Mouse (Mus musculus) MEL (cell line): ENCODE measurements around the gene Pcgf6. TPM values are rescaled to one million over a fixed set of nuclear protein-coding genes. Genes with fewer than 3 reads are reported as not detected.

Experiments
- DNase-seq: peaks from one replicate; pipeline ENCODE4 v3.0.0; 2011; ENCODE audit warnings: low read depth, low spot score
- H3K27ac ChIP-seq: 2 replicates; pipeline ENCODE4 v1.5.1; 2012; ENCODE audit warnings: low read depth, mild to moderate bottlenecking, control low read depth, low read length, moderate library complexity; ENCODE audit not compliant: control insufficient read depth
- H3K27me3 ChIP-seq, 2 experiments: fragments of 150-350 bp in 1 of 2; sonication (generic) in 1 of 2; 2 replicates each; pipeline ENCODE4 v1.6.1; 2012; ENCODE audit warnings: low read length in 2 of 2, mild to moderate bottlenecking in 2 of 2, improper control_type of control experiment in 1 of 2, moderate library complexity in 1 of 2; ENCODE audit not compliant: insufficient read depth in 2 of 2, control insufficient read depth in 1 of 2
- H3K36me3 ChIP-seq, 2 experiments: 2 replicates each; pipeline ENCODE4 v1.6.1; 2012 to 2014; ENCODE audit warnings: low read length in 2 of 2, improper control_type of control experiment in 1 of 2, inconsistent platforms in 1 of 2, mild to moderate bottlenecking in 1 of 2; ENCODE audit not compliant: insufficient read depth in 2 of 2, control insufficient read depth in 1 of 2
- H3K4me1 ChIP-seq, 2 experiments: fragments of 150-350 bp in 1 of 2; sonication (generic) in 1 of 2; 2 replicates each; pipeline ENCODE4 v1.6.1; 2012; ENCODE audit warnings: low read length in 2 of 2, improper control_type of control experiment in 1 of 2, mild to moderate bottlenecking in 1 of 2; ENCODE audit not compliant: insufficient read depth in 2 of 2, control insufficient read depth in 1 of 2
- H3K4me3 ChIP-seq, 2 experiments: fragments of 150-350 bp in 1 of 2; sonication (generic) in 1 of 2; 2 replicates each; pipeline ENCODE4 v1.5.1; 2012; ENCODE audit warnings: low read depth in 2 of 2, low read length in 2 of 2, mild to moderate bottlenecking in 2 of 2, moderate library complexity in 2 of 2, control low read depth in 1 of 2, improper control_type of control experiment in 1 of 2; ENCODE audit not compliant: control insufficient read depth in 1 of 2, insufficient read depth in 1 of 2
- H3K79me2 ChIP-seq: 2 replicates; pipeline ENCODE4 v1.6.1; 2012; ENCODE audit warnings: mild to moderate bottlenecking, low read length, moderate library complexity; ENCODE audit not compliant: control insufficient read depth, poor library complexity, insufficient read depth
- H3K9ac ChIP-seq: 2 replicates; pipeline ENCODE4 v1.6.1; 2012; ENCODE audit warnings: low read depth, mild to moderate bottlenecking, control low read depth, low read length, moderate library complexity; ENCODE audit not compliant: control insufficient read depth, poor library complexity, severe bottlenecking
- H3K9me3 ChIP-seq: fragments of 150-350 bp; sonication (generic); replicated peaks from 2 replicates; pipeline ENCODE4 v1.6.1; 2012; ENCODE audit warnings: mild to moderate bottlenecking, low read length, improper control_type of control experiment, moderate library complexity; ENCODE audit not compliant: insufficient read depth
- BHLHE40 ChIP-seq: IDR thresholded peaks from 2 replicates; pipeline ENCODE4 v1.6.1; 2012; ENCODE audit warnings: low read depth, mild to moderate bottlenecking, inconsistent platforms, low read length, improper control_type of control experiment, borderline replicate concordance
- CHD1 ChIP-seq: IDR thresholded peaks from 2 replicates; pipeline ENCODE4 v1.6.1; 2012; ENCODE audit warnings: low read depth, mild to moderate bottlenecking, inconsistent platforms, low read length, improper control_type of control experiment
- CTCF ChIP-seq, 3 experiments: IDR thresholded peaks in 2 of 3; conservative IDR thresholded peaks in 1 of 3; 2 replicates each; pipeline ENCODE4 v1.5.1; 2011 to 2012; ENCODE audit warnings: low read length in 3 of 3, low read depth in 2 of 3, mild to moderate bottlenecking in 2 of 3, improper control_type of control experiment in 1 of 3, inconsistent platforms in 1 of 3, mixed read lengths in 1 of 3, moderate library complexity in 1 of 3; ENCODE audit not compliant: control insufficient read depth in 1 of 3, insufficient read depth in 1 of 3, poor library complexity in 1 of 3, severe bottlenecking in 1 of 3
- E2F4 ChIP-seq: IDR thresholded peaks from 2 replicates; pipeline ENCODE4 v1.6.1; 2011; ENCODE audit warnings: low read depth, low read length, improper control_type of control experiment, borderline replicate concordance
- ELF1 ChIP-seq: IDR thresholded peaks from 2 replicates; pipeline ENCODE4 v1.6.1; 2014; ENCODE audit warnings: low read depth, mild to moderate bottlenecking, inconsistent platforms, low read length, improper control_type of control experiment, moderate library complexity
- EP300 ChIP-seq, 2 experiments: IDR thresholded peaks; 2 replicates each; pipeline ENCODE4 v1.6.1; 2011; ENCODE audit warnings: improper control_type of control experiment in 2 of 2, low read length in 2 of 2, low read depth in 1 of 2, mild to moderate bottlenecking in 1 of 2
- ETS1 ChIP-seq: IDR thresholded peaks from 2 replicates; pipeline ENCODE4 v1.6.1; 2012; ENCODE audit warnings: low read depth, mild to moderate bottlenecking, inconsistent platforms, low read length, improper control_type of control experiment, moderate library complexity
- GABPA ChIP-seq: IDR thresholded peaks from 2 replicates; pipeline ENCODE4 v1.6.1; 2012; ENCODE audit warnings: low read depth, mild to moderate bottlenecking, inconsistent platforms, low read length, improper control_type of control experiment, moderate library complexity
- GATA1 ChIP-seq: IDR thresholded peaks from 2 replicates; pipeline ENCODE4 v1.6.1; 2011; ENCODE audit warnings: low read depth, low read length, improper control_type of control experiment
- HCFC1 ChIP-seq: IDR thresholded peaks from 2 replicates; pipeline ENCODE4 v1.6.1; 2012; ENCODE audit warnings: low read depth, mild to moderate bottlenecking, inconsistent platforms, low read length, improper control_type of control experiment, moderate library complexity
- JUND ChIP-seq: IDR thresholded peaks from 2 replicates; pipeline ENCODE4 v1.6.1; 2011; ENCODE audit warnings: low read depth, mild to moderate bottlenecking, improper control_type of control experiment, low read length
- MAFK ChIP-seq: IDR thresholded peaks from 2 replicates; pipeline ENCODE4 v1.6.1; 2011; ENCODE audit warnings: low read depth, mild to moderate bottlenecking, low read length, improper control_type of control experiment, borderline replicate concordance
- MAX ChIP-seq: IDR thresholded peaks from 2 replicates; pipeline ENCODE4 v1.6.1; 2011; ENCODE audit warnings: low read length, improper control_type of control experiment
- MAZ ChIP-seq: IDR thresholded peaks from 2 replicates; pipeline ENCODE4 v1.6.1; 2012; ENCODE audit warnings: low read depth, mild to moderate bottlenecking, inconsistent platforms, low read length, improper control_type of control experiment
- MXI1 ChIP-seq: IDR thresholded peaks from 2 replicates; pipeline ENCODE4 v1.6.1; 2011; ENCODE audit warnings: mild to moderate bottlenecking, low read depth, low read length, improper control_type of control experiment
- MYB ChIP-seq: IDR thresholded peaks from 2 replicates; pipeline ENCODE4 v1.6.1; 2011; ENCODE audit warnings: mild to moderate bottlenecking, low read depth, low read length, improper control_type of control experiment
- MYC ChIP-seq: IDR thresholded peaks from 2 replicates; pipeline ENCODE4 v1.6.1; 2011; ENCODE audit warnings: low read depth, mild to moderate bottlenecking, low read length, improper control_type of control experiment, moderate library complexity
- NRF1 ChIP-seq: IDR thresholded peaks from 2 replicates; pipeline ENCODE4 v1.6.1; 2014; ENCODE audit warnings: low read depth, mild to moderate bottlenecking, inconsistent platforms, low read length, improper control_type of control experiment, moderate library complexity; ENCODE audit not compliant: poor library complexity, insufficient read depth, severe bottlenecking
- POLR2A ChIP-seq, 2 experiments: IDR thresholded peaks; 2 replicates each; pipeline ENCODE4 v1.6.1; 2011 to 2012; ENCODE audit warnings: low read length in 2 of 2, mild to moderate bottlenecking in 2 of 2, control low read depth in 1 of 2, improper control_type of control experiment in 1 of 2, low read depth in 1 of 2, moderate library complexity in 1 of 2; ENCODE audit not compliant: control insufficient read depth in 1 of 2, insufficient read depth in 1 of 2, poor library complexity in 1 of 2
- POLR2AphosphoS2 ChIP-seq: IDR thresholded peaks from 2 replicates; pipeline ENCODE4 v1.6.1; 2011; ENCODE audit warnings: low read length, improper control_type of control experiment
- POLR2AphosphoS5 ChIP-seq: IDR thresholded peaks from 2 replicates; pipeline ENCODE4 v1.6.1; 2012; ENCODE audit warnings: low read depth, borderline replicate concordance, mild to moderate bottlenecking, inconsistent platforms, low read length, moderate library complexity, mixed read lengths
- RAD21 ChIP-seq: IDR thresholded peaks from 2 replicates; pipeline ENCODE4 v1.6.1; 2011; ENCODE audit warnings: mild to moderate bottlenecking, low read depth, low read length, improper control_type of control experiment
- RCOR1 ChIP-seq: IDR thresholded peaks from 2 replicates; pipeline ENCODE4 v1.6.1; 2012; ENCODE audit warnings: low read depth, mild to moderate bottlenecking, inconsistent platforms, low read length, improper control_type of control experiment
- SIN3A ChIP-seq: IDR thresholded peaks from 2 replicates; pipeline ENCODE4 v1.6.1; 2012; ENCODE audit warnings: low read length, improper control_type of control experiment, inconsistent platforms
- SMC3 ChIP-seq: IDR thresholded peaks from 2 replicates; pipeline ENCODE4 v1.6.1; 2011; ENCODE audit warnings: low read depth, low read length, improper control_type of control experiment
- TAL1 ChIP-seq: IDR thresholded peaks from 2 replicates; pipeline ENCODE4 v1.6.1; 2012; ENCODE audit warnings: mild to moderate bottlenecking, inconsistent platforms, low read length, moderate library complexity, mixed read lengths
- TCF12 ChIP-seq: IDR thresholded peaks from 2 replicates; pipeline ENCODE4 v1.6.1; 2014; ENCODE audit warnings: low read depth, mild to moderate bottlenecking, inconsistent platforms, low read length, improper control_type of control experiment, moderate library complexity
- UBTF ChIP-seq: IDR thresholded peaks from 2 replicates; pipeline ENCODE4 v1.6.1; 2012; ENCODE audit warnings: low read depth, mild to moderate bottlenecking, inconsistent platforms, low read length, improper control_type of control experiment, moderate library complexity, borderline replicate concordance; ENCODE audit not compliant: insufficient read depth
- USF1 ChIP-seq: IDR thresholded peaks from 2 replicates; pipeline ENCODE4 v1.6.1; 2014; ENCODE audit warnings: low read depth, mild to moderate bottlenecking, inconsistent platforms, low read length, improper control_type of control experiment, moderate library complexity
- USF2 ChIP-seq, 2 experiments: IDR thresholded peaks; 2 replicates each; pipeline ENCODE4 v1.6.1; 2011 to 2012; ENCODE audit warnings: improper control_type of control experiment in 2 of 2, low read length in 2 of 2, borderline replicate concordance in 1 of 2, inconsistent platforms in 1 of 2, low read depth in 1 of 2, mild to moderate bottlenecking in 1 of 2; ENCODE audit not compliant: insufficient read depth in 1 of 2
- ZC3H11A ChIP-seq: IDR thresholded peaks from 2 replicates; pipeline ENCODE4 v1.6.1; 2012; ENCODE audit warnings: low read depth, mild to moderate bottlenecking, inconsistent platforms, low read length, improper control_type of control experiment
- ZKSCAN1 ChIP-seq: IDR thresholded peaks from 2 replicates; pipeline ENCODE4 v1.6.1; 2012; ENCODE audit warnings: low read depth, mild to moderate bottlenecking, inconsistent platforms, low read length, improper control_type of control experiment, moderate library complexity
- ZMIZ1 ChIP-seq: IDR thresholded peaks from 2 replicates; pipeline ENCODE4 v1.6.1; 2012; ENCODE audit warnings: low read depth, mild to moderate bottlenecking, inconsistent platforms, low read length, improper control_type of control experiment, moderate library complexity
- ZNF384 ChIP-seq: IDR thresholded peaks from 2 replicates; pipeline ENCODE4 v1.6.1; 2012; ENCODE audit warnings: low read depth, mild to moderate bottlenecking, inconsistent platforms, low read length, improper control_type of control experiment
- polyA plus RNA-seq, 2 experiments: library from polyadenylated mRNA; stranded (reverse) in 1 of 2; unstranded in 1 of 2; fragments of >175 nt in 1 of 2; fragments of >200 nt in 1 of 2; gene quantifications; 2 replicates each; pipeline versions ENCODE4 v1.2.1 to v1.2.4; 2012; ENCODE audit warnings: low replicate concordance in 2 of 2, low read depth in 1 of 2; ENCODE audit not compliant: insufficient read length in 2 of 2, insufficient read depth in 1 of 2, missing spikeins in 1 of 2
- total RNA-seq: library from RNA; depleted of rRNA; stranded (reverse); fragments of 300-350 nt; gene quantifications from 2 replicates; pipeline ENCODE4 v1.2.3, GENCODE M21; 2012

The Pcgf6 gene
- total and polyA plus RNA-seq, 3 experiments: 29.0 to 47.5 TPM; not detected in 1

GRCm38 (mm10) chr19:46999753-47000152, 51.0 kb downstream of the Pcgf6 start (continued):
- no peak for TF ChIP-seq CTCF (IDR thresholded peaks at IDR 0.05 in 2 of 3, conservative IDR thresholded peaks at IDR 0.05 in 1 of 3; ENCODE audit: control insufficient read depth in 1 of 3, insufficient read depth in 1 of 3, low read depth in 2 of 3, low read length in 3 of 3, poor library complexity in 1 of 3, severe bottlenecking in 1 of 3)
- TF ChIP-seq, all 39 proteins: peak for 14

DNA sequence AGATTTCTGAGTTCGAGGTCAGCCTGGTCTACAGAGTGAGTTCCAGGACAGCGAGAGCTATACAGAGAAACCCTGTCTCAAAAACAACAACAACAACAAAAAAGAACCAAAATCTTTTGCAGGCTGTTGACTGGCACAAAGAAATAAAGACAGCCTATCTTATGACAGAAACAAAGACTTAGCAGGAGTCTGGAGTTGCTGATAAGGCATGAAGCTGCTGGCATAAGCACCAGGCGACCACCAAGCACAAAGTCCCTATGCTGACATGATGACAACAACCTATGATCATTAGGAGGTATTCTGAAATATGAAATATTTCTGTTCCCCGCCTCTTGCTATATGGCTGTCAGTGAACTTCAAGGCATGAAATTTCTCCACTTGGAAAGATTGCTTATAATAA, 51.8 kb downstream of the Pcgf6 start:
- no peaks in the 10 kb centered on the region for H3K27me3 ChIP-seq
- no peaks in the 10 kb centered on the region for H3K9me3 ChIP-seq
- peaks cover 0 to 24% of the 10 kb centered on the region in 2 experiments; a peak in 2 of 4 replicates for H3K36me3 ChIP-seq
- H3K9ac ChIP-seq: no peak overlapping the region
- H3K4me3 ChIP-seq: 0 out of 4 replicates have a peak overlapping the region, but pooled peaks of 1 of the 2 experiments have one; percentile 7
- H3K79me2 ChIP-seq: no peaks in the 10 kb centered on the region
- peak; percentile 54 for DNase-seq
- H3K27ac ChIP-seq: no peak overlapping the region; the same call in 1 of the 2 replicates
- peaks cover 17 to 29% of the 10 kb centered on the region in 2 experiments for H3K4me1 ChIP-seq
- TF ChIP-seq POLR2AphosphoS5 (no peak), ZNF384 (0 out of 2 replicates have a peak, but pooled peaks have one; percentile 15), ZKSCAN1 (no peak), TCF12 (peak; percentile 93), E2F4 (no peak), MAX (no peak), ZC3H11A (no peak), JUND (no peak), RCOR1 (peak; percentile 86), SIN3A (peak; percentile 74), MYB (peak; percentile 37; the same call in 1 of the 2 replicates), UBTF (no peak), USF1 (no peak), CTCF (IDR thresholded peaks at IDR 0.05 in 2 of 3, conservative IDR thresholded peaks at IDR 0.05 in 1 of 3; ENCODE audit: control insufficient read depth in 1 of 3, insufficient read depth in 1 of 3, low read depth in 2 of 3, low read length in 3 of 3, poor library complexity in 1 of 3, severe bottlenecking in 1 of 3) (no peak), BHLHE40 (peak; percentile 37; the same call in 1 of the 2 replicates), POLR2A (IDR thresholded peaks at IDR 0.05; ENCODE audit: control insufficient read depth in 1 of 2, insufficient read depth in 1 of 2, low read depth in 1 of 2, low read length in 2 of 2, poor library complexity in 1 of 2) (no peak), MYC (no peak), ZMIZ1 (0 out of 2 replicates have a peak, but pooled peaks have one; percentile 35), HCFC1 (no peak), USF2 (IDR thresholded peaks at IDR 0.05; ENCODE audit: borderline replicate concordance in 1 of 2, insufficient read depth in 1 of 2, low read depth in 1 of 2, low read length in 2 of 2) (no peak), MAFK (no peak; the same call in 1 of the 2 replicates), SMC3 (no peak), GATA1 (peak; percentile 90), NRF1 (no peak), MAZ (no peak), CHD1 (peak; percentile 37; the same call in 1 of the 2 replicates), EP300 (IDR thresholded peaks at IDR 0.05; ENCODE audit: low read depth in 1 of 2, low read length in 2 of 2) (peak; percentile 88 to 91), GABPA (no peak), RAD21 (no peak), MXI1 (0 out of 2 replicates have a peak, but pooled peaks have one; percentile 14), POLR2AphosphoS2 (no peak), ELF1 (no peak), ETS1 (peak; percentile 65; the same call in 1 of the 2 replicates), TAL1 (peak; percentile 63; the same call in 1 of the 2 replicates)
